Mouse (Mus musculus): ENCODE measurements around the gene Krtap5-5.
"Not testable (repeated sequence)": the region's sequence is repeated elsewhere in the genome, so short reads cannot be mapped to it uniquely, and the experiment has no call there.

DNA sequence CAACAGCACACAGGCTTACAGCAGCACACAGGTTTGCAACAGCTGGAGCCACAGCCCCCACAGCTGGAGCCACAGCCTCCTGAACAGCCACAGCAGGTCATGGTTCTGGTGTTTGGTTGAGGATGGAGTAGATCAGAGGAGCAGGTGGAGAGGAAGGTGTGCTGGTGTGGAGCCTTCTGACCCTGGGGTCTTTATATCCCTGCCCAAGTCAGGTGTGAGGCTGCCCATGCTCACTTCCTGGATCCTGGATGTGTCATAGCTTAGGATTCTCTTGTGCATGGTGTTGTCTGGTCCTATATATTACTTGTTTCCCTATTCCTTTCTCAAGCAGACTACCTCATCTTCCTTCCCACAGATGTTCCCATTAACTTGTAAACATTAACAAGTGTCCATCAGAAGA lies 44.5 kb upstream of the Krtap5-5 start, which contains the start of gene Gm4559:
- TF ChIP-seq CTCF (conservative IDR thresholded peaks at IDR 0.05; ENCODE audit: low read length); POU5F1 (IDR thresholded peaks at IDR 0.05; ENCODE audit: borderline replicate concordance, low read length); NANOG (IDR thresholded peaks at IDR 0.05; ENCODE audit: borderline replicate concordance, low read length): not testable (repeated sequence)
